Mouse (Mus musculus) testis, adult 2 months (tissue): ENCODE measurements around the gene Rtkn. TPM values are rescaled to one million over a fixed set of nuclear protein-coding genes. Genes with fewer than 3 reads are reported as not detected.

ENCODE experiments used
- H3K27ac ChIP-seq: fragments of 200-500 bp; 2 replicates; pipeline ENCODE4 v1.5.1; 2012; ENCODE audit warnings: low read depth, low read length; ENCODE audit not compliant: control insufficient read depth, insufficient read depth
- H3K27me3 ChIP-seq: fragments of 200-500 bp; 2 replicates; pipeline ENCODE4 v1.6.1; 2012; ENCODE audit warnings: mild to moderate bottlenecking, low read length, moderate library complexity; ENCODE audit not compliant: control insufficient read depth, insufficient read depth
- H3K36me3 ChIP-seq: fragments of 200-500 bp; 2 replicates; pipeline ENCODE4 v1.6.1; 2012; ENCODE audit warnings: mild to moderate bottlenecking, low read length; ENCODE audit not compliant: control insufficient read depth, insufficient read depth
- H3K4me1 ChIP-seq: fragments of 200-500 bp; 2 replicates; pipeline ENCODE4 v1.6.1; 2012; ENCODE audit warnings: low read length; ENCODE audit not compliant: control insufficient read depth, insufficient read depth
- H3K4me3 ChIP-seq: fragments of 200-500 bp; 2 replicates; pipeline ENCODE4 v1.5.1; 2012; ENCODE audit warnings: low read depth, mild to moderate bottlenecking, low read length, moderate library complexity, mixed read lengths; ENCODE audit not compliant: control insufficient read depth
- CTCF ChIP-seq: fragments of 200-500 bp; IDR thresholded peaks from 2 replicates; pipeline ENCODE4 v1.5.1; 2012; ENCODE audit warnings: low read depth, mild to moderate bottlenecking, inconsistent platforms, low read length, moderate library complexity; ENCODE audit not compliant: control insufficient read depth, insufficient read depth, insufficient replicate concordance
- POLR2A ChIP-seq: fragments of 200-500 bp; IDR thresholded peaks from 2 replicates; pipeline ENCODE4 v1.6.1; 2012; ENCODE audit warnings: low read depth, mild to moderate bottlenecking, inconsistent platforms, low read length, moderate library complexity; ENCODE audit not compliant: control insufficient read depth
- polyA plus RNA-seq: library from polyadenylated mRNA; depleted of rRNA; stranded (reverse); fragments of >200 nt; gene quantifications from 2 replicates; pipeline ENCODE4 v1.2.3, GENCODE M21; 2012

The Rtkn gene
- polyA plus RNA-seq, 1 experiment, result 13.2 TPM

DNA sequence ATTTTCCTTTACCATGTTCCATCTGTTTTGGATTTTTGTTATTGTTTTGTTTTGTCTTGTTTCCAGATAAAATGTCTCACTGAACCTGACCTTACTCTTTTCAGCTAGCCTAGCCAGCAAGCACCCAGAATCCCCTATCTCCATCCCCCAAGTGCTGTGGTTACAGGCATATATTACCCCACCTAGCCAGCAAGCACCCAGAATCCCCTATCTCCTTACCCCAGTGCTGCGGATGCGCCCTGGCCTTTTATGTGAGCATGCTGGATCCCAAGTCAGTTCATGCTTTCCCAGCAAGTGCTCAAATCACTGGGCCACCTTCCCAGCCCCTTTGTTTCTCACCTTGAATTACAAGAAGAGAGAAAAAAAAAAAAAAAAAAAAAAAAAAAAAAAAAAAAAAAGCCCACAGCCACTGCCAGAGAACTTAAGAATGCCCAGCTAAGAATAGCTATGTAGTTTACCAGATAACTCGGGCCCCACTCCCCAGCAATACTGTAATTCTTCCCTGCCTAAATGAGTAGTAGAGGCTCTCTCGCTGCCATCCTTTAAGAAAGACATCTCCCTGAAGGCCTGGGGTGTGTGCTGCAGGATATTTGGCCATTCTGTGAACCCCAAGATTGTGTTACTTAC, 23.6 kb upstream of the Rtkn start:
- Histone ChIP-seq H3K27ac (no peak overlapping the region), H3K27me3 (no peaks in the 10 kb centered on the region), H3K36me3 (no peaks in the 10 kb centered on the region), H3K4me1 (peaks cover 18% of the 10 kb centered on the region), H3K4me3 (no peak overlapping the region)
- no peak for TF ChIP-seq POLR2A
- TF ChIP-seq CTCF, result no peak

- peak within 1 kb of the TSS; percentile 64 for H3K27ac ChIP-seq
- peak within 1 kb of the TSS; percentile 99 for H3K4me3 ChIP-seq
- peaks cover 12% of the 10 kb centered on the region for H3K4me1 ChIP-seq
- TF ChIP-seq POLR2A (peak; percentile 83), CTCF (no peak)
- no peaks in the 10 kb centered on the region; the same call in 1 of the 2 replicates for H3K36me3 ChIP-seq
- H3K27me3 ChIP-seq, result no peaks in the 10 kb centered on the region
Measured at GRCm38 (mm10) chr6:83115011-83115671, 20.1 kb upstream of the Rtkn start, which contains the start of gene Mogs. TSS of gene Mogs (plus strand) at chr6:83115496.

- peaks cover 16% of the 10 kb centered on the region for H3K4me1 ChIP-seq
- H3K27me3 ChIP-seq, result no peaks in the 10 kb centered on the region
- peak overlapping the region; percentile 64; the same call in 1 of the 2 replicates for H3K27ac ChIP-seq
- H3K36me3 ChIP-seq, result no peaks in the 10 kb centered on the region; the same call in 1 of the 2 replicates
- H3K4me3 ChIP-seq, result peak overlapping the region; percentile 99
- TF ChIP-seq POLR2A (no peak), CTCF (no peak)
Measured at GRCm38 (mm10) chr6:83115682-83116372, 19.4 kb upstream of the Rtkn start.

DNA sequence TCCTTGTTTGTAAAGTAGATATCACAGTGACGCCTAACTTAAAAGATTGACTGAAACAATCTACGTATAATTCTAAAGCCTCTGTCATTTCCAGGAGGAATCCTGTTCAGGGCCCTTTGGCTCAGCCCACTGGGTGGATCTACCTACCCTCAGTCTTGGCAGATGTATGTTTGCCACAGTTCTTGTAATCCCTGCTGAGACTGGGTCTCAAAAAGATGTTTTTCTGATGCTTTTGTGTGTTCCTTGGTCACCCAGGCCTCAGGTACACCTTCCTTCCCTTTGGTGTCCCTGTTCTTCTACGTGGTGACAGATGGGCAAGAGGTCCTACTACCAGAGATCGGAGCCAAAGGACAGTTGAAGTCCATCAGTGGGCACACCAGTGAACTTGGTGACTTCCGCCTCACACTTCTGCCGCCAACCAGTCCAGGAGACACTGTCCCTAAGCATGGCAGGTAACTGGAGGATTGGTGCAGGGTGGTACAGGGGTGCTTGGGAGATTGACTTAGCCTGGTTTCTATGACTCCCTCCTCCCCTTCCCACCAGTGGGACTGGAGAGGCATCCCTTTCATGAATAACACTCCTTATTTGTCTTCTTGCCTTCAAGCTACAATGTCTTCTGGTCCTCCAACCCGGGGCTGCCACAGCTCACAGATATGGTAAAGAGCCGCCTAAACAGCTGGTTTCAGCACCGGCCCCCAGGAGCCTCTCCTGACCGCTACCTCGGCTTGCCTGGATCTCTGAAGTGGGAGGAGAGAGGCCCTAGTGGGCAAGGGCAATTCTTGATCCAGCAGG, 18.7 kb upstream of the Rtkn start:
- no peak for TF ChIP-seq CTCF
- TF ChIP-seq POLR2A, result no peak
- Histone ChIP-seq H3K4me3 (no peak overlapping the region), H3K27me3 (no peaks in the 10 kb centered on the region), H3K4me1 (peaks cover 23% of the 10 kb centered on the region), H3K36me3 (no peaks in the 10 kb centered on the region; the same call in 1 of the 2 replicates), H3K27ac (no peak overlapping the region)

GRCm38 (mm10) chr6:83117165-83117438, 18.2 kb upstream of the Rtkn start:
- H3K27ac ChIP-seq, result no peak overlapping the region
- no peaks in the 10 kb centered on the region; the same call in 1 of the 2 replicates for H3K36me3 ChIP-seq
- TF ChIP-seq CTCF (no peak), POLR2A (no peak)
- no peaks in the 10 kb centered on the region for H3K27me3 ChIP-seq
- peaks cover 24% of the 10 kb centered on the region for H3K4me1 ChIP-seq
- no peak overlapping the region for H3K4me3 ChIP-seq

DNA sequence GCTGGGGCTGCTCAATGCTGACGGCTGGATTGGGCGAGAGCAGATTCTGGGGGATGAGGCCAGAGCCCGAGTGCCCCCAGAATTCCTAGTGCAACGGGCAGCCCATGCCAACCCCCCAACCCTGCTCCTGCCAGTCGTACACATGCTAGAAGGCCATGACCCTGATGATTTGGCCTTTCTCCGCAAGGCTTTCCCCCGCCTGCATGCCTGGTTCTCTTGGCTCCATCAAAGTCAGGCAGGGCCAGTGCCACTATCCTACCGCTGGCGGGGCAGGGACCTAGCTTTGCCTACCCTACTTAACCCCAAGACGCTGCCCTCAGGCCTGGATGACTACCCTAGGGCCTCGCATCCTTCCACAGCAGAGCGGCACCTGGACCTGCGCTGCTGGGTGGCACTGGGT, 17.6 kb upstream of the Rtkn start:
- Histone ChIP-seq H3K4me1 (peaks cover 27% of the 10 kb centered on the region), H3K36me3 (no peaks in the 10 kb centered on the region; the same call in 1 of the 2 replicates), H3K27me3 (no peaks in the 10 kb centered on the region), H3K27ac (no peak overlapping the region), H3K4me3 (no peak overlapping the region)
- TF ChIP-seq CTCF (no peak), POLR2A (no peak)
